Mouse (Mus musculus) lung, postnatal 0 days (tissue): ENCODE results near the gene Egflam. TPM values are rescaled to one million over a fixed set of nuclear protein-coding genes. Genes with fewer than 3 reads are reported as not detected.

Experiments used
- ATAC-seq: fragments of 200-750 bp; cut with Nextera tagmentation; 2 replicates; pipeline ENCODE4 v1.8.0; 2017; ENCODE audit warnings: moderate library complexity
- DNase-seq: peaks from one replicate; pipeline ENCODE4 v3.0.0-alpha.2; 2016; ENCODE audit warnings: low spot score
- H3K27ac ChIP-seq: fragments of 300-500 bp; sonication (generic); 2 replicates; pipeline ENCODE4 v1.5.1; 2014; ENCODE audit warnings: antibody characterized with exemption, mild to moderate bottlenecking, low read length, mixed read lengths
- H3K27me3 ChIP-seq: fragments of 300-500 bp; sonication (generic); replicated peaks from 2 replicates; pipeline ENCODE4 v1.6.1; 2014; ENCODE audit warnings: low read length, mixed read lengths; ENCODE audit not compliant: insufficient read depth
- H3K36me3 ChIP-seq: fragments of 300-500 bp; sonication (generic); 2 replicates; pipeline ENCODE4 v1.6.1; 2014; ENCODE audit warnings: low read length, mixed read lengths; ENCODE audit not compliant: insufficient read depth
- H3K4me1 ChIP-seq: fragments of 300-500 bp; sonication (generic); 2 replicates; pipeline ENCODE4 v1.6.1; 2014; ENCODE audit warnings: antibody characterized with exemption, low read depth, low read length, mixed read lengths; ENCODE audit not compliant: insufficient read depth
- H3K4me2 ChIP-seq: fragments of 300-500 bp; sonication (generic); replicated peaks from 2 replicates; pipeline ENCODE4 v1.6.1; 2014; ENCODE audit warnings: low read depth, mild to moderate bottlenecking, low read length, moderate library complexity, mixed read lengths
- H3K4me3 ChIP-seq: fragments of 300-500 bp; sonication (generic); 2 replicates; pipeline ENCODE4 v1.5.1; 2014; ENCODE audit warnings: low read depth, low read length
- H3K9ac ChIP-seq: fragments of 300-500 bp; sonication (generic); replicated peaks from 2 replicates; pipeline ENCODE4 v1.6.1; 2014; ENCODE audit warnings: low read depth, mild to moderate bottlenecking
- H3K9me3 ChIP-seq: fragments of 300-500 bp; sonication (generic); 2 replicates; pipeline ENCODE4 v1.6.1; 2016; ENCODE audit warnings: low read length, mixed read lengths
- CTCF ChIP-seq: IDR thresholded peaks from 2 replicates; pipeline ENCODE4 v1.5.1; 2016; ENCODE audit warnings: antibody characterized with exemption, mild to moderate bottlenecking
- EP300 ChIP-seq: IDR thresholded peaks from 2 replicates; pipeline ENCODE4 v1.6.1; 2016; ENCODE audit warnings: antibody characterized with exemption, mild to moderate bottlenecking, control low read depth
- WGBS: fragments of 180-500 bp; shearing (Covaris S2); extraction: QIAGEN DNeasy Blood & Tissue Kit; methylation state at CpG from one replicate; pipeline ENCODE4 v1.1.7; 2014; 5-methylcytosine and 5-hydroxymethylcytosine counted together
- polyA plus RNA-seq: library from polyadenylated mRNA; unstranded; fragments of >200 nt; fragmentation: Nextera tagmentation; extraction: Ambion mirVana; gene quantifications from 2 replicates; pipeline ENCODE4 v1.2.1, GENCODE M21; 2015

Gene Egflam
- polyA plus RNA-seq: 36.4 and 42.7 TPM in 2 replicates

DNA sequence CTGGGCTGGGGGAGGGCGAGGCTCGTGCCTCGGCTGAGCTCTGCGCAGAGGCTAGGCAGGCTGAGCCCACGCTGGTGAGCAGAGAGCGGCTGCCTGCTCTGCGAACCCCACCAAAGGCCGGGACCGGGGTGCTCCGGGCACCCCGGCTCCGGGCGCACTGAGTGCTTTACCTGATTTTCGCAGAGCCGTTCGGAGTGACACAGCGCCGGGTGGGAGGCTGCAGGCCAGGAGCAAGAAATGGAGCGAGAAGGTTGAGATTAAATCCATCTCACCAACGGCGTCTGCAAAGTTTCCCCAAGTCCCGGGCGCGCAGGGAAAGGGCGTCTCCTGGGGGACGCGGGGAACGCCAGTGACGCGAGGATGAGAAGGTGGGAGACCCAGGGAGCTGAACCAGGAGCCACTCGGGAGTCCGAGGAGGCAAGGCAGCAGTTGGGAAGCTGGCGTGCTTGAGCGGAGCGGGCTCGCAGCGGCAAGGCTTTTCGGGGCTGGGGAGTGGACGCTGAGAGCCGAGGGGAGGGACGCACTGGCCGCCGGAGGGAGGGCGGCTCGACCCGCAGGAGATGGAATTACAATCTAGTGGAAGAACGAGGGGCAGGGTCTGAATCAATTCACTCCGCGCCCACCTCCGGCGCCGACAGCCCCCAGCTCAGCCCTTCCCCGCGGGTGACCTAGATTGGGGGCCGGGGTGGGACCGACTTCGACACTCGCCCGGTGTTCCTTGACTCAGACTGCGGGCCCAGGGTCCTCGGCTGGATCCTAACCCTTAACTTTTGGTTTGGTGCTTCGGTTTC is at the start of gene Egflam:
TSS of gene Egflam (minus strand) at position 578 of the 791 bp plus-strand sequence.
- DNase-seq (peak; percentile 55), ATAC-seq (peak; percentile 63)
- Histone ChIP-seq H3K9ac (peak within 1 kb of the TSS; percentile 72), H3K4me1 (peaks cover 7% of the 10 kb centered on the region; the same call in 1 of the 2 replicates), H3K4me3 (peak within 1 kb of the TSS; percentile 56), H3K9me3 (no peaks in the 10 kb centered on the region), H3K36me3 (no peaks in the 10 kb centered on the region), H3K27me3 (no peaks in the 10 kb centered on the region), H3K27ac (peak within 1 kb of the TSS; percentile 85), H3K4me2 (peak within 1 kb of the TSS; percentile 94)
- under 1% methylated on average over 62 of the region's 62 CpGs for WGBS
- TF ChIP-seq EP300: no peak
- no peak; the same call in 1 of the 2 replicates for TF ChIP-seq CTCF

DNA sequence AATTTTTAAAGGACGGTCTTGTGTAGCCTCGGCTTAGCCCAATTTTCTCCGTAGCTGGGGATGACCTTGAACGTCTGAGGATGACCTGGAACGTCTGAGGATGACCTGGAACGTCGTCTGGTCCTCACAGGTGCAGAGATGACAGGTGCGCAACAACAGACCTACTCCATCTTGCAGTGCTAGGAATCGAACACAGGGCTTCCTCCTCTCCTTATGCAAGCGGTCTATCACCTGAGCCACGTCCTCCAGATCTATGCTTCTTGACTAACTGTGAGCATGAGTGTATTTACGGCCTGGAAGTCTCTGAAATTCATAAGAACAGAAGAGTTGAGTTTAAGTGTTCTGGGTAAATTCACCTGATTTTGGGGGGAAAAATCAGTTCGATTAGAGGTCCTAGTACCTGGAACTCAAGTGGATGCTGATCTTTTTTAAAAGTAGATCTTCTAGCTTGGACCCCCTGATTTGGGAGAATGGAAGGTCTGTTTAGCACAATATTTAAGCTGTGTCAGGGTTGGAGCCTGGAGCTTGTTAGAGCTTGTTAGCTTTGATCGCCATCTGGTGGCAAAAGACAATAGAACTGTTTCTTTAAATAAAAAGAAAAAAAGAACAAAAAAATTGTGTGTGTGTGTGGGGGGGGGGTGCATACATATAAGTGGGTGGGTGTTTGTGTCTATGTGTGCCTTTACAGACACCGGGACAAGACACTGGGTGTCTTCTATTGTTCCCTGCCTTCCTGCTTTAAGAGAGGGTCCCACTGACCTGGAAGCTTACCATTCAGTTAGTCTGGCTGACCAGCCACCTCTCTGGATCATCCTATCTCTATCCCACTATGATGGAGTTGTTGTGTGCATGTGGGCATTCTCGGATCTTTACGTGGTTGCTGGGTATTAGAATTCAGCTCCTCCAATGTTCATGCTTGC is 45.5 kb upstream of the Egflam start:
- Histone ChIP-seq H3K36me3 (no peaks in the 10 kb centered on the region), H3K4me3 (no peak overlapping the region), H3K27me3 (no peaks in the 10 kb centered on the region), H3K27ac (no peak overlapping the region), H3K4me1 (no peaks in the 10 kb centered on the region), H3K9ac (no peak overlapping the region), H3K4me2 (no peak overlapping the region), H3K9me3 (no peaks in the 10 kb centered on the region)
- DNase-seq: peak; percentile 77
- ATAC-seq: no peak
- 60% methylated on average over 17 of the region's 17 CpGs for WGBS
- peak; percentile 70 for TF ChIP-seq CTCF
- TF ChIP-seq EP300: no peak

DNA sequence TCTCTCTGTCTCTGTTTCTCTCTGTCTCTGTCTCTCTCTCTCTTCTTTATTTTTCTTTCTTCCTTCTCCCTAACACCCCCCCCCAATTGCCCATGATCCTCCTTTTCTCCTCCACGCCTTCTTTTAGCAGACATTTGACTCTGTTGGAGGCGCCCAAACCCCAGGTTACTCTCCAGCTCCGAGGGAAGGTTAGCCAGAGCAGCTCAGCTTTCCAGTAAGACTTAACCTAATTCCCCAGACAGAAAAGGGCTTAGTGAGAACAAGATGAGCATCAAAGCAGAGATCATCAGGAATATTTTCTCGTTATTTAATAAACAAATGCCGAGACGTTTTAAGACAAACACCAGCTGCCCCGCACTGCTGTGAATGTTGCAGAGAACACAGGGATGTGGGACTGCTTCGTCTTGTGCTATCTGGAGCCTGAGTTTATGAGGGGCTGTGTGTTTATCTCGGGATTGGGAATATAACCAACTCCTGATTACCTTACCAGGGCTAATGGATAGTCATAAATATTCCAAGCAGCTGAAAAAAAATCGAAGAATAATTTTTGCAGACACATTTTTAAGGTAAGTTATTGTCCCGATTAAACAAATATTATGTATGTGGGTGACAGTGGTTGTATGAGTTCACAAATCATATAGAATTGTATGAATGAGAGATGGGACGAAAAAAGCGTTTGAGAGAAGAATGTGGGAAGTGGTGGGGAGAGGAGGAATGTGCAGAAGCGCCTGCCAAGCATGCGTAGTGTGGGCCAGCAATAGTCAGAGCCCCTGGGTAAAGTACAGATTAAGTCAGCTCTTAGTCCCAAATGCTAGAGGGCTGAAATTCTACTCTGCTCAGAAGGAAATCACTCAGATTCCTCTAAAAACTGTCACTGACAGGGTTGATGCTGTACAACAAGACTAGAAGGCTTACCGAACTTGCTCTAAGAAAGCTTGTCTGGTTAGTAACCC is 44.2 kb upstream of the Egflam start:
- H3K4me2 ChIP-seq: no peak overlapping the region
- no peak overlapping the region for H3K4me3 ChIP-seq
- no peaks in the 10 kb centered on the region for H3K36me3 ChIP-seq
- no peaks in the 10 kb centered on the region for H3K27me3 ChIP-seq
- peak; percentile 56 for DNase-seq
- H3K4me1 ChIP-seq: no peaks in the 10 kb centered on the region
- TF ChIP-seq EP300 (peak; percentile 12; the same call in 1 of the 2 replicates), CTCF (no peak)
- 0 out of 2 replicates have a peak overlapping the region, but pooled peaks have one; percentile 28 for H3K27ac ChIP-seq
- WGBS: 42% methylated on average over 16 of the region's 16 CpGs
- ATAC-seq: peak; percentile 61
- no peak overlapping the region for H3K9ac ChIP-seq
- H3K9me3 ChIP-seq: no peaks in the 10 kb centered on the region

- H3K27ac ChIP-seq: no peak overlapping the region
- H3K4me2 ChIP-seq: no peak overlapping the region
- no peak for ATAC-seq
- no peak for TF ChIP-seq CTCF
- no peak for TF ChIP-seq EP300
- H3K9me3 ChIP-seq: no peaks in the 10 kb centered on the region
- no peaks in the 10 kb centered on the region for H3K27me3 ChIP-seq
- no peak overlapping the region for H3K4me3 ChIP-seq
- H3K9ac ChIP-seq: no peak overlapping the region
- H3K36me3 ChIP-seq: no peaks in the 10 kb centered on the region
- WGBS: 42% methylated on average over 2 of the region's 2 CpGs
- DNase-seq: no peak
- no peaks in the 10 kb centered on the region for H3K4me1 ChIP-seq
These were observed 26.1 kb upstream of the Egflam start for GRCm38 (mm10) chr15:7424282-7424681.

GRCm38 (mm10) chr15:7404521-7404920 is 6.3 kb upstream of the Egflam start:
- TF ChIP-seq CTCF (no peak), EP300 (no peak)
- ATAC-seq: peak; percentile 71
- Histone ChIP-seq H3K27me3 (no peaks in the 10 kb centered on the region), H3K9ac (no peak overlapping the region), H3K4me3 (no peak overlapping the region), H3K4me2 (no peak overlapping the region), H3K4me1 (no peaks in the 10 kb centered on the region), H3K36me3 (no peaks in the 10 kb centered on the region), H3K27ac (no peak overlapping the region), H3K9me3 (no peaks in the 10 kb centered on the region)
- 63% methylated on average over 8 of the region's 8 CpGs for WGBS
- DNase-seq: peak; percentile 60
